Mouse (Mus musculus) megakaryocyte, embryonic 14.5 days (primary cell): ENCODE results near the gene Scn3b. TPM values are rescaled to one million over a fixed set of nuclear protein-coding genes. Genes with fewer than 3 reads are reported as not detected.

Experiments
- H3K27me3 ChIP-seq: replicated peaks from 2 replicates; pipeline ENCODE3; 2012; ENCODE audit warnings: inconsistent platforms
- H3K36me3 ChIP-seq: replicated peaks from 2 replicates; pipeline ENCODE3; 2012; ENCODE audit warnings: low read length, inconsistent platforms, mixed read lengths
- H3K4me1 ChIP-seq: 2 replicates; pipeline ENCODE4 v1.6.1; 2012; ENCODE audit warnings: inconsistent platforms
- H3K4me3 ChIP-seq: replicated peaks from 2 replicates; pipeline ENCODE3; 2012; ENCODE audit warnings: moderate library complexity, mild to moderate bottlenecking, inconsistent platforms
- H3K9me3 ChIP-seq: 2 replicates; pipeline ENCODE4 v1.6.1; 2012; ENCODE audit warnings: inconsistent platforms
- FLI1 ChIP-seq: IDR thresholded peaks from 2 replicates; pipeline ENCODE4 v1.6.1; 2012; ENCODE audit warnings: low read length, inconsistent platforms, mixed read lengths
- GATA1 ChIP-seq: IDR thresholded peaks from 3 replicates; pipeline ENCODE4 v1.6.1; 2012; ENCODE audit warnings: mixed read lengths, low read length, inconsistent platforms, borderline replicate concordance
- polyA plus RNA-seq: library from polyadenylated mRNA; stranded (reverse); fragments of >175 nt; gene quantifications from 2 replicates; pipeline ENCODE4 v1.2.3, GENCODE M21; 2012; ENCODE audit warnings: low replicate concordance; ENCODE audit not compliant: insufficient read depth

The Scn3b gene
- polyA plus RNA-seq, 1 experiment: not detected

DNA sequence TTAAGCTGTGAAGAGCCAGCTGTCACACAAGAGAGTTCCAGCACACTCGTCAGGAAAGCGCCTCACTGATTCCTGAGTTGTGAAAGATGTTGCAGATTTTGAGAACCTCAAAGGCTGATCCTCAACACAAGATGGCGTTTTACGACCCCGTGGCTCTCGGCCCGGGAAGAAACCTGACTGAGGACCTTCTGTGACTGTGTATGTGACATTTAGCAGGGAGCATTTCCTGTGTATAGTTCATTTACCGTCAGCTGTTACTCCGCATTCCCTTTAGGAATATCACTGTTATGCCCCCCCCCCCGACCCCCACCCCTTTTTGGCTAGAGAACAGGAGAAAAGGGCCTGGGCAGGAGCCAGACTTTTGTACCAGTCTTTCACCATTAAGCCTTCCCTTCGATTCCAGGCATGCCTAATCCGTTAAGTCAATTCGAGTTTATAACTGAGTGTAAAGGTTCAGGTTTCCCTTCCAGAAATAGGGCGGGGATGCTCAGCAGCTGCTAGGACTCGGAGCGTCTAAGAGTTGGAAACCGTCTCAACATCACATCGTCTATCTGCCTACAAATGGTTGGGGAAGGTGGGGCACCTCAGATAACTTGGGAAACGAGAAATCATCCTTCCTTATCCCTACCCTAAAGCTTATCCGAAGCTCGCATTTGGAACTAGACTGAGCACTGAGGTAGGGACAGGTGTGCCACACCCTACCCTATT is 823 bp upstream of the Scn3b start:
- TF ChIP-seq GATA1 (no peak), FLI1 (no peak)
- Histone ChIP-seq H3K27me3 (peaks cover 60% of the 10 kb centered on the region), H3K36me3 (no peaks in the 10 kb centered on the region), H3K9me3 (no peaks in the 10 kb centered on the region), H3K4me3 (no peak overlapping the region), H3K4me1 (peaks cover 23% of the 10 kb centered on the region)

DNA sequence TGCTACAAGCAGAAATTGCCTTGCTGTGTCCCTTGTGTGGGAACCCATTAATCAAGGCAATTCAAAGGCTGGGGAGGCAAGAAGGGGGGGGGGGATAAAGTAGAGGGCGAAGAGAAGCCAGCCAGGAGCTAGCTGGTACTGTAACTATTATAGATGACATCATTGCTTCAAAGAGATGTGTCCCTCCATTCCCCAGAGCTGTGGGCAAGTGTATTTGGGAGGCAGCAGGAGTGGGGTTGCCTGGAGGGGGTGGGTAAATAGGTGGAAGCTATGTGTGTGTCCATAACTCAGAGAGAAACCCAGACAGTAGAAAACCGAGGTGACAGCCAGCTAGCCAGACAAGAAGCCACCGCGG is 292 bp upstream of the Scn3b start:
- TF ChIP-seq FLI1: no peak
- TF ChIP-seq GATA1: no peak
- Histone ChIP-seq H3K36me3 (no peaks in the 10 kb centered on the region), H3K4me3 (peak overlapping the region; percentile 83), H3K27me3 (peaks cover 58% of the 10 kb centered on the region), H3K9me3 (no peaks in the 10 kb centered on the region), H3K4me1 (peaks cover 19% of the 10 kb centered on the region)

DNA sequence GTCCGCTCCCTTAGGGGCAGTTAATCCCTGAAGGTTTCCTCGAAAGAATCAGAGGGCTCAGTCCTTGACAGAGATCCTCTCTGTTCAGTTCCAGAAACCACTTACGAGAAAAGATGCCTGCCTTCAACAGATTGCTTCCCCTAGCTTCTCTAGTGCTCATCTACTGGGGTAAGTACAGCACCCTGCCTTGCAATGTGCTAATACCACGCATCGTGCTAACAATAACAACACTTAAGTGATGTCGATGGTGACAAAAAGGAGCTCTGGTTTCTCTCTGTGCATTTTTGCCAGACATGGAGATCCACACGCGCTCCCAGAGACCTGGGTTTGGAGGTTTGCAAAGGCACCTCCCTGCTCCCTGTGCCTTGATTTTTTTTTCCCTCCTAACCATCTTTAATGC is 863 bp downstream of the Scn3b start:
- peaks cover 55% of the 10 kb centered on the region for H3K27me3 ChIP-seq
- H3K9me3 ChIP-seq: no peaks in the 10 kb centered on the region
- H3K4me1 ChIP-seq: peaks cover 17% of the 10 kb centered on the region
- no peaks in the 10 kb centered on the region for H3K36me3 ChIP-seq
- no peak for TF ChIP-seq GATA1
- no peak for TF ChIP-seq FLI1
- H3K4me3 ChIP-seq: no peak overlapping the region

DNA sequence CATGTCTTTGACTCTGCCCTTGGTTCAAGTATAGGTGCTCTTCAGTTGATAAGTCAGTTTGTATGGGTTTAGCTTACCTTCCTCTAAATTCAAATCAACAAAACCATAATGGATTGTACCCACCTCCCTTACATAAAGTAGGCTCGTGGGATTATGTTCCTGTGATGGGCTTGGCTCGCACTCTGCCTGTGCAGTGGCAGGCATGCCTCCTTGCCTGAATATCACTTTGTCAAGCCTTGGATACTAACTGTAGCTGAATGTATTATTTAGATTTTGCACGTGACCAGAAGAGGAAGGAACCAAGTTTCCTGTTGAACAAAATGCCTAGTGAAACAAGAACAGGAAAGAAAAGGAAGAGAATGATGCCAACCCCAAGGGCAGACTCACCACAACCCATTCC is 2.1 kb downstream of the Scn3b start:
- no peak for TF ChIP-seq FLI1
- TF ChIP-seq GATA1: no peak
- no peaks in the 10 kb centered on the region for H3K36me3 ChIP-seq
- peaks cover 17% of the 10 kb centered on the region for H3K4me1 ChIP-seq
- H3K4me3 ChIP-seq: no peak overlapping the region
- no peaks in the 10 kb centered on the region for H3K9me3 ChIP-seq
- H3K27me3 ChIP-seq: peaks cover 49% of the 10 kb centered on the region

DNA sequence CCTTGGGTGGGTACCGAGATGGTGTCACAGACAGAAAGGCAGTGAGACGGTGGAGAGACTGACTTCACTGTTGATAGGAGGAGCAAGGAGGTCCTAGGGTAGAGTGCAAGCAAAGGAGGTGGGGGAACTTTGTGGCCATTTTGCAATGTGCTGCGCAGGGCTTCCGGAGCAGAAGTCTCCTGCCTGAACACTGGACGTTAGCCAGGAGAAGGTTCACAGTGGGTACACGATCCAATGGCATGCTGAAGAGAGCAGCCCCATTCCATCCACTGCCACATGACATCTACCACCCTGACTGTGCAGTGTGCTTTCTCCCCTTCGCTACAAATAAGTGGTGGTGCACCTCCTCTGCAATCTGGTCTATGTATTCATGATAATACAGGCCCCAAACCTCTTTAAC is 3.8 kb downstream of the Scn3b start:
- peaks cover 17% of the 10 kb centered on the region for H3K4me1 ChIP-seq
- no peaks in the 10 kb centered on the region for H3K36me3 ChIP-seq
- 0 out of 2 replicates have a peak, but pooled peaks cover 2% of the 10 kb centered on the region for H3K9me3 ChIP-seq
- no peak overlapping the region for H3K4me3 ChIP-seq
- H3K27me3 ChIP-seq: peaks cover 51% of the 10 kb centered on the region
- TF ChIP-seq GATA1 (no peak), FLI1 (no peak)

DNA sequence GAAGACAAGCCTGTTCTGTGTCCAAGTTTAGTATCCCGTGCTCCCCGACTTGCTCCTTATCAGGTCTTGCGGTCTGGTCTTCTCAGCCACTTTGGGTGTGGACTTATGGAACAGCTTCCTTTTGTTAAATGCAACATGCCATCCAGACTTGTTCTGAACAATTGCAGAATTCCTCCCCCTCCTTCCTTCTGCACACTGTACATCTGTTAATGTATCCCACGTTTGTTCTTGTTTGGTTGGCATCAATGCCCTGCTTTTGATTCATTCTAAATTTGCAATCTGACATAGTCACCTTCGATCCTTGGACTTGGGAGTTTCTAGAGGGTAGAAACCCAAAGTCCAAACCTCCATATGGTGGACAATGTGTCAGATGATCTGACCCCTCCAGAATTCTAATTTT is 6.9 kb downstream of the Scn3b start:
- Histone ChIP-seq H3K27me3 (peaks cover 32% of the 10 kb centered on the region), H3K36me3 (no peaks in the 10 kb centered on the region), H3K9me3 (0 out of 2 replicates have a peak, but pooled peaks cover 2% of the 10 kb centered on the region), H3K4me1 (peaks cover 5% of the 10 kb centered on the region), H3K4me3 (no peak overlapping the region)
- no peak for TF ChIP-seq FLI1
- no peak for TF ChIP-seq GATA1

DNA sequence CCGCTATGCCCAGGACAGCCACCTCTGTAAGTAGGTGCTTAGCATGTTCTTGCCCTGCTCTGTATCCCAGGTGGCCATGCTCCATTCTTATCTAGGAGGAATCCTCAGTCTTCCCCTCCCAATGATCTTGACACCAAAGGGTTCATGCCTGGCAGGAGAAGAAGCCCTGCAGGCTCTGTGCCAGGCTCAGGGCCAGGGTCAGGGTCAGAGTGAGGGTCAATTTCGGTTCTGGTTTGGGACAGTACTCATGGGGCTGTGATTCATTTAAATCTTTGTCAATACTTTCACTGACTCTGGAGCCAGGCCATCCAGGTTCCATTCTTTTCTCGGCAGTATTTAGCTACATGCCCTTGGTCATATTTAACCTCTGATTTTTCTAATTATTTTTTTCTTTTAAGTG is 8.7 kb downstream of the Scn3b start:
- no peaks in the 10 kb centered on the region for H3K36me3 ChIP-seq
- no peaks in the 10 kb centered on the region; the same call in 1 of the 2 replicates for H3K4me1 ChIP-seq
- H3K4me3 ChIP-seq: peak overlapping the region; percentile 20
- peaks cover 25% of the 10 kb centered on the region for H3K27me3 ChIP-seq
- TF ChIP-seq FLI1 (no peak), GATA1 (no peak)
- H3K9me3 ChIP-seq: 0 out of 2 replicates have a peak, but pooled peaks cover 2% of the 10 kb centered on the region

DNA sequence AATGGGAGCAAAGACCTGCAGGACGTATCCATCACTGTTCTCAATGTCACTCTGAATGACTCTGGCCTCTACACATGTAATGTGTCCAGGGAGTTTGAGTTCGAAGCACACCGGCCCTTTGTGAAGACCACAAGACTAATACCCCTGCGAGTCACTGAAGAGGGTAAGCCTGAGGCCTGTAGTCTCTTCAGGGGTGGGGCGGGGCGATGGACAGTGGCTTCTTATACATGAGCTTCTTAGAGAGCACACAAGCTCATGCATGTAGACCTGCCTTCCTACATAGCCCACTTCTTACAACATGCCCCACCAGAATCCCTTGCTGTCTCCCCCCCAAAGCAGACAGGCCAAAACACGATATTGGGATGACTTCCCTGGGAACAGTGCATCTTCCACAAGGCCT is 10.4 kb downstream of the Scn3b start:
- Histone ChIP-seq H3K9me3 (0 out of 2 replicates have a peak, but pooled peaks cover 2% of the 10 kb centered on the region), H3K4me3 (no peak overlapping the region), H3K27me3 (peaks cover 21% of the 10 kb centered on the region), H3K36me3 (no peaks in the 10 kb centered on the region), H3K4me1 (no peaks in the 10 kb centered on the region)
- TF ChIP-seq GATA1: no peak
- TF ChIP-seq FLI1: no peak

DNA sequence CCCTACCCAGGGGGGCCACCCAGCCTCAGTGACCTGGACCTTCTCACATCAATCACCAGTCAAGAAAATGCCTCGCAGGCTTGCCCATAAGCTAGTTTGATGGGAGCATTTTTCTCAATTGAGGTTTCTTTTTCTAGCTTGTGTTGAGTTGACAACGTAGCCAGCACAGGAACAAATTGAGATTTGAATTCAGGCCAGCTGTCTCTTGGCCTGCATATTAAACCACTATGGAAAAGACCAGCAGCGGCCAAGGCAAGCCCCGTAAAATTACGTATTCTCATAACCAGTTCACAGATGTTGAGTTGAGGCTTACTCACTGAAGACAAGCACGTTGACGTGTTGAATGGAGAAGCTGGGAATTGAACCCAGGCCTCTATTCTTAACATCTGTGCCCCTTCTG is 14.0 kb downstream of the Scn3b start:
- Histone ChIP-seq H3K4me1 (no peaks in the 10 kb centered on the region), H3K9me3 (no peaks in the 10 kb centered on the region), H3K27me3 (peaks cover 10% of the 10 kb centered on the region), H3K36me3 (no peaks in the 10 kb centered on the region), H3K4me3 (no peak overlapping the region)
- TF ChIP-seq GATA1: no peak
- no peak for TF ChIP-seq FLI1

DNA sequence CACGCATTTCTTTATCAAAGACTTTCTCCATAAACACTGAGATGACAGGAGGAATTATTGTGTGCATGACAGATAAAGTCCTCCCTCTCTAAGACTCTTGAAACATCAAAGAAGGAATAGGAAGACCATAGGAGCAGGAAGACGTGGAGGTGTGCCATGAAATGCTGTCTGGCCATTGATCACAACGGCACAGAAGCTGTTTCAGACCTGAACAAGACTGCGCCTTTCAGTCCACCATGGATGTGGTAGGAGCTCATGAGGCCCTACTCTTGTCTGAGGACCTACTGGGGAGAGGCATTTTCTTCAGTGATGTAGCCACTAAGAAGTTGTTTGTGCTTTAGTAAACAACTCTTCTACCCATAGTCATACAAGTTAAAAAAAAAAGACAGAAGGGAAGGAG is 23.5 kb downstream of the Scn3b start:
- Histone ChIP-seq H3K9me3 (no peaks in the 10 kb centered on the region), H3K4me3 (no peak overlapping the region), H3K36me3 (peaks cover 39% of the 10 kb centered on the region), H3K4me1 (no peaks in the 10 kb centered on the region), H3K27me3 (peaks cover 2% of the 10 kb centered on the region)
- no peak for TF ChIP-seq GATA1
- TF ChIP-seq FLI1: no peak
